Mouse (Mus musculus): ENCODE results near the gene Ankrd44.

The Ankrd44 gene

DNA sequence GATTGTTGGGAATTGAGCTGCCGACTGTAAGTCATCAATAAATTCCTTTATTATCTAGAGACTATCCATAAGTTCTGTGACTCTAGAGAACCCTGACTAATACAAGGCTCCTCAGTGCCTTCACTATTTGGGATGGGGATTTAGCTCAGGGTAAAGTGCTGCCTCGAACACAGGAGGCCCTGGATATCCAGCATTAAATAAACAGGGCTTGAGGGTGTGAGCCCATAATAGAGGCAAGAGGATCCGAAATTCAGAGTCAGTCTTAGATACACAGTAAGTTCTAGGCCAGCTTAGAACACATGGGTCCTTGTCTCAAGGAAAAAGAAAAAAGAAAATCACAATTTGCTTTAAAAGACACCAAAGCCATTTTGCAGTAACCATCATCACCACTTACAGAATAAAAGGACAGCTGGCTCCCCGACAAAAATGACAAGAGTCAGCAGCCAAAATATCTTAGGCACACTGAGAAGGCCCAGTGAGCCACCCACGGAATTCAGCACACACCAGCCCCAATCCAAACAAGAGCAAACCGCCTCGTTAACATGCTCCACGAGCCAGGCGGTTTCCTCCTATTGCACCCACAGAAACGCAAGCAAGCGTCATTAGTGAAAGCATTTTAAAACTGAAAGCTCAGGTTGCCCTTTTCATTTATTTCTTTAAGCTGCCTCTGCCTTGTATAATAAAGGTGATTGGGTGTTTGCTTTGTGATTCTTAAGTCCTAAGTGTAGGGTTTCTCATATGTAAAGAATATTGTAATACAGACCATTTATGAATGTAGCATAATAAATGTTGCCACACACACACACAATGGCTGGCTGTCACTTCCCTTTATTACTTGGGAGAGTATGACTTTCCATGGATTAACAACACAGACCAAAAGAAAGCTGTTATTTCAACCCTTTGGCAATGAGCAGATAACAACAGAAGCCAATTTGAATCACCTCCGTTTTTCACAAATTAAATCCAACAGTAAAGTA lies 29.8 kb downstream of the Ankrd44 start:
- in situ Hi-C loops (cut with MboI, MseI), result no loop called here

DNA sequence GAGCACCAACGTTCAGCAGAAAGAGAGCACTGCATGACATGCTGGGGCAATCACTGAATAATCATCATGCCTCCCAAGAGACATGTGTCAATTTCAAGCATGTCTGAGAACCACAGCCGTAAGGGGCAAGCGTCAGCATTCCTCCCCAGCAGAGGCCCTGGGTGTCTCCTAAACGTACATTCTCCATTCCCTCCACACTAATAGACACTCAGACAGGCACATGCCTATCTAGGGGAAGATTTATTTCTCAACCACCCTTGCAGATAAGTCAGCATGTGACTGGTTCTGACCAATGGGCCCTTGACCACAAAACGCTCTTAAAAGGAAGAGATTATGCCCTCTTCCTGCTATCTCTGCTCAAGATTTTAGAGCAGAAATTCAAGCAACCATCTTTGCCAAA lies 37.7 kb downstream of the Ankrd44 start:
- in situ Hi-C loops (cut with MboI, MseI), result no loop called here

DNA sequence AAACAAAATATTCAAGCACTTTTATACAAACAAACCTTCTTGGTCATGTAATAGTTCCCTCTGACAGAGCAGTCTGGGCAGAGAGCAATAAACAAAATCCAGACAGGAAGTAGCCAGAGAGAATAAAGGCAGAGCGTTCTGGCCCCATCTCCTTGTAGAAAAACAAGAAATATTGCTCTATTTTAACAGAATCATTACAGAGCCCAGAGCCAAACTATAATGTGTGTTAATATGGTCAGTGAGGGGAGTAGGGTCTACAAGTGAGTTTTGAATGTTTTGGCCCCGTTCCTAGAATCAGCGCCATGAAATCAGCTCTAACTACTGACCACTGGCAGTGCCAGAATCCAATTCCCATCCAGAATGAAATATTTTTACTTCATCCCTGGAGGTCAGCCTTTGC lies 38.3 kb downstream of the Ankrd44 start:
- in situ Hi-C loops (cut with MboI, MseI), result no loop called here

DNA sequence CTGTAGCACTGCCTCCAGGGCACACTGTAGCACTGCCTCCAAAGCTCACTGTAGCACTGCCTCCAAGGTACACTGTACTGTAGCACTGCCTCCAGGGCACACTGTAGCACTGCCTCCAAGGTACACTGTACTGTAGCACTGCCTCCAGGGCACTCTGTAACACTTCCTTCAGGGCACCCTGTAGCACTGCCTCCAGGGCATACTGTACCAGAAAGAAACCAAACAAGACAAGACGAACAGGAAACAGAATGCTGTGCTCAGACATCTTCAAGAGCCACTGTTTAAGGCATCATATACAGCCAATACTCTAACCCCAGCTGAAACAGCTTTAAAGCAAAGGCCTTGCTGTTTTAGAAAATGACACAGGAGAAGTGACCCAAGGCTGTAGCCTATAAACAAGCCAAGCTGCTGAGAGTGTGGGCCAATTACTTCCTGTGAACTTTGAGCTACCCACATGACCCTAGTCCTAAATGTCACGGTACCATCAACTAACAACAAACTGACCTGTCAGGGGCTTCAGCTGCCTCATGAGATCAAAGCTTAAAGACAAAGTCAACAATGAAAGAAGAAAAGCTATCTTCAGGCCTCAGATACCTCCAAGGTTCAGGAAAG lies 43.2 kb downstream of the Ankrd44 start:
- in situ Hi-C loops (cut with MboI, MseI), result no loop called here

DNA sequence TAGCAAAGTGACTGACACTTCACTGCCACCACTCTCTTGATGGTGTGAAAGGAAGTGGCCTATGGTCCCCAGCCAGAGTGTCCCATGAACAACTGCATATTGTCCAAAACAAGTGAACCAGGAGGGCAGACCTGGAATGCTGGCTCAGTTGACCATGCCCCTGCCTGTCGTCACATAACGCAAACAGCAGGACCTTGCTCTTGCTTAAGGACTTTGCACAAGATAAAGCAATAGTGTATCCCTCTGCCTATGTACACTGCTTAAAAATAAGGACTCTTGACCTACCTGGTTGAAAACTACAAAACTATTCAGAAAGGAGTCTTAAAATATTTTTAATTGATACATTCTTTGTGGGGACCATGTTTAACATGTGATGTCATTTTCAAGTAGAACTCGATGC lies 44.7 kb downstream of the Ankrd44 start:
- in situ Hi-C loops (cut with MboI, MseI), result no loop called here

DNA sequence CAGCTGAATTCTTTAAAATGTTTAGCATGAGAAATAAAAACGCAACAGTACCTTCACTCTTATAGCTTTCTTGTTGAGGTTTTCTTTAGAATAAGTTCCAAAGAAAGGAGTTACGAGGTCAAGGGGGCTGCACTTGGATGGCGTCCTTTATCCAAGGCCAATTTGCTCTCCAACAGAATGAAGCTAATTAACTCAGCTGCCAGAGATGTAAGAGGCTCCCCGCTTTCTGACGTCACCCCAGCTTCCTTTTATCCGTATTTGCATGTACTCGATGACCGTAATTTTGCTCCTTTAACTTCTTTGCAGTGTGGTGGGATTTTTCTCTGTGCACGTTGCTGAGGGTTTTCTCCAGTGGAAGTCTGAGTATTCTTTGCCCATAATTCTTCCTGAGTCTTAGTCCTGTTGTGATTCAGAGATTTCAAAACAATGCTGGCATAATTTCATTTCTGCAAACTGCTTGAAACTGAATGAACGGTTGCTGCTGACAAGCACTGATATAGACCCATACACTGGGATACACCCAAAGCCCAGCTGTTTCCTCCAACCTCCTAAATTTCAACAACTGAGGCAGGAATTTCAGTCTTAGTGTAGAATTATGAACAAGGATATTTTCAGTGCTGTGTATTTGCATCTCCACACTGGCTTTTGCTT lies 48.6 kb downstream of the Ankrd44 start:
- in situ Hi-C loops (cut with MboI, MseI), result no loop called here

DNA sequence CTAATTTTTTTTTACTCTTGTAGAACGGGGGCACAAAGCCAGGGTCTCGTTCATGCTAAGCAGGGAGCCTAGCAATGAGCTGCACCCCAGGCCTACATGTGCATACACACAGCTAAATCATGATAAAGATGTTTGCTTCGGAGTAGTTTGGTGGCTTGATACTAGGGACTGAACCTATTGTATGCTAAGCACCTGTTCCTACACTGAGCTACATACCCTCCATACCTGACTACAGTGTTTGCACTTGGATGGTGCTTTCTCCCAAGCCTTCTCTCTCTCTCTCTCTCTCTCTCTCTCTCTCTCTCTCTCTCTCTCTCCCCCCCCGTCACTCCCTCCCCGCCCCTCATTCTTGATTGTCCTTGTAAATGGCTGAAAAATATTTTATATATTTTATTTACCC lies 49.2 kb downstream of the Ankrd44 start:
- in situ Hi-C loops (cut with MboI, MseI), result no loop called here

DNA sequence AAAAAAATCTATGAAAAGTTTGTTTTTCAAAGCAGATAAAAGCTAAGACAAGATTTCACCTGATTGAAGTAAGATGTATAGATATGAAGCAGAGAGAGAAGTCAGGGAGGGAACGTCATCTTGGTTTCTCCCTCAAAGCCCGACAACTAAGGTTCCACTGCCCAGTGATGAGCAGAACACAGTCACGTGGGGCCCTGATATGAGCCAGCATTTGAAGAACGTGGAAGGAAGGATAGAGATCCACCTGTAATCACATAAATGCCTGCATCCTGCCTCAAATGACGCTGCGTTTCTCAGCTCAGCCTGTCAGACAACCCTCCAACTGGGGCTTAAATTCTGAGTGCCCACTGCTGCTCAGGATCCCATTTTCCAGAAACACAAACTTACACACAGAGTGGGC lies 52.1 kb downstream of the Ankrd44 start:
- in situ Hi-C loops (cut with MboI, MseI), result no loop called here

DNA sequence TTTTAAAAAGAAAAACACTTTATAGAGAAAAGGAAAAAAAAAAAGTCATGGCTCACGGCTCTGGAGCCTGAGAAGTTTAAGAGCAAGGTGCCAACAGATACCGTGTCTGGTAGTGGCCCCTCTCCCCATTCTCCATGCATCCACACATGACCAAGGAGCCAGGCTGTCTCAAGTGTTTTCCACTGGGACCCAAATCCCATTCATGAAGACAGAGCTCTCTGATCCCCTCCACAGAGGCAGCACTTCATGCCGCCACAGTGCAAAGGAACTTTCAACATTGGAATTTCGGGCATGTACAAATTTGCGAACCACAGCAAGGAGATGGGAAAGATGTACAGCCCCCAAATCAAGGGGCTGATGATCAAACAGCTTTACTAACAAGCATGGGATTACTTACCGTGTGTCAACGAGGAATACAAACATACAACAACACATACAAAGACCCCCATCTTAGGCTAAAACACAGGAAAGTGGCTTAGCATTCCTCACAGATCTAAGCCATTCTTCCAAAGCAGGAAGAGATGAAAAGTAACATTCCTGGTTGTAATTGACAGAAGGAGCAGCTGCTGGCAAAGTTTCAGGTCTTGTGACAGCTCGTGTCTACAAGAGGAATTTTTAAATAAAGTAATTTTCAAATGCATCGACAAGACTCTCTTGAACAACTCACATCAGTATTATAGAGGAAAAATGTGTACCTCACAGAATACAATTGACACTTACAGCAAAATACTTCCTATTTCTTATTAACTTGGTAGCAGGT lies 53.1 kb downstream of the Ankrd44 start:
- in situ Hi-C loops (cut with MboI, MseI), result no loop called here

DNA sequence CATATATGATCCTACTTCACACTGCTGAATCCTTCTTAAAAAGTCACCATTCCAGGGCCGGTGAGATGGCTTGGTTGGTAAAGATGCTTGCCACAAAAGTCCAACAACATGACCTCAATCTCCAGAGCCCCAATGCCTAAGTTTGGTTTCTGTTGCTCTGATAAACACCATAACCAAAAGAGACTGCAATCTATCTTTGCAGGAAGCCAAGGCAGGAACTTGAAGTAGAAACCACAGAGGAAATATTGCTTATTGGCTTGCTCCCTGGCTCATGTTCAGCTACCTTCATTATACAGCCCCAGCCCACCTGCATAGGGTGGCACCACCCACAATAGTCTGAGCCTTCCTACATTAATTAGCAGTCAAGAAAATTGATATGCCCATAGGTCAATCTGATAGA lies 54.9 kb downstream of the Ankrd44 start:
- in situ Hi-C loops (cut with MboI, MseI), result no loop called here

DNA sequence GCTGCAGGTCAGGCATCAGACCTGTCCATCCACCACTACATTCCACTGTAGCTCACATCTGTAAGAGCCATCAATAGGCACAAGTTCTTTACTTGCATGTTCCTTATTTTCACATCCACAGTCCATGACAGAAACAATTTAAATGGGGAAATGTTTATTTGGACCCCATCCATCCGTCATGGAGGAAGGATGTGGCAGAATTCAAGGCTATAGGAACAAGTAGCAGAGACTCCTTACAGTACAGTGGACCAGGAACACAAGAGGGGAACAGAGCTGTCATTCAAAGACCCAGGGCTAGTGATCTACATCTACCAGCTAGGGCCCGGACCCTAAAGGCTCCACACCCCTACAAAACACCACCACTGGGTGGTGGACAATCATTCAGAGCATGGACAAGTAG lies 55.6 kb downstream of the Ankrd44 start:
- in situ Hi-C loops (cut with MboI, MseI), result no loop called here

DNA sequence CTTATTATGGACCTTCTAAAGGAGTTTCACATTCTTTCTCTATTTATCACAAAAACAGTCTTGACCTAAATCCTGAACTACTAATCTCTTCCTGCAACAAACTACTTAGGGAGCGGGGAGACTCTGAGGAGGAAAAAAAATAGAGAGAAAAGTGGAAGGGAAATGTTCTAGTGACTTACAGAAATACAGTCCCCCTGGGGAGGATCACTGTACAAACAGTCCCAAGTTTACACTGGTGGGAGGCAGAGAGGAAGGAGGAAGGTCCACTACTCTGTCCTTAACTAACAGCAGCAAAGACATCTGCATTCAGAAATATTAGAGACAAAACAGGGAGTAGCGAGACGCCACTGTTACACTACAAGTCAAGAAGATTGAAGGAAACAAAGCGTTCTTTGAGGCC lies 59.0 kb downstream of the Ankrd44 start:
- in situ Hi-C loops (cut with MboI, MseI), result loop anchor here (5.0 kb wide), 2 partner anchors 35 to 40 kb away; no protein-coding TSS in a partner anchor

DNA sequence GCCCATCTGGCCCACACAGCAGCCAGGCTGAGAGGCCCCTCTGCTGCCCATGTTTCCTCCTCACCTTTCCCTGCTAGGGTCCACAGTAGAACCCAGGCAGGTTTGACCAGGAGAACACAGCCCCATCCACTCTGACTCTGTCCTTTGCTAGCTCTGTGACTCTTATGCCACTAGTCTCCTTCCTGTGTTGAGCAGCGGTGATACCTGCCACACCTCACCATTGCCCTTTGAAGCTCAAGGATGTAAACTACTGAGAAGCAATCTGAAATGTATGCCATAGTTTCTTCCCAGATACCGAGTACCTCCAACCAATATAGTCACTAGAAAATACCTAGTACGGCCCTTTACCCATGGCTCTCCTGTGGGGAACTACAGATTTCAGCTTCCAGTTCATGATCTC lies 60.1 kb downstream of the Ankrd44 start:
- in situ Hi-C loops (cut with MboI, MseI), result loop anchor here (5.0 kb wide), 2 partner anchors 36 to 39 kb away; no protein-coding TSS in a partner anchor

DNA sequence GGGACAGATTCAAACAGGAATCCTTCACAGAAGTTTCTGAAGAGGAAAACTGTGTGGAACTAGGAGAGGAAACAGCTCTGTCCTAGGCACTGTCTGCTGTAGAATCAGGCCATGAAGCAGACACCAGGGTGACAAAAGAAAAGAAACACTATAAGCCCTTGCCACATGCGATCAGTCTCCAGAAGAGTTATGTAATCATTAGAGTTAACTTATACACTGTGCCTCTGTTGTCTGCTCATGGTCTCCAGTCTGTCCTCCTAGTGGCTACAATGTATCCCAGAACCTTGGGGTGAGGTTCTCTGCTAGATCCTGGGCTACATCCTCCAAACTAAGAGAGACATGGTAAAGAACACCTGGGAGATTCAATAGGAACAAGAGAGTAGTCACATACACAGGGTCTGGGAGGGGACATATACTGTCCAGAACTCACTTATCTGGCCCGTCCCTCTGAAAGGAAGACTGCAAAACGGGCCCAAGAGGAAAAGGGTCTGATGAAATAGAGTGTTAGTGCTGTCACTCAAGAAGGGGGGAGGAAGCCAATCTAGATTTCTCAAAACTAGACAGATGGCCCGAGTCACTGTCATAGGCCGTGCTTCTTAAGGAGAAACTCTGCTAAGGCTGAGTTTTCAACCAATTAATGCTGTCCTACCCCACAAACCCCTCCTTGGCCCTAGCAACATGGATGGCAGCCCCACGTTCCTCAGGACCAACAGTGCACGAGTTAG lies 61.1 kb downstream of the Ankrd44 start:
- in situ Hi-C loops (cut with MboI, MseI), result loop anchor here (5.0 kb wide), 2 partner anchors 37 to 38 kb away; no protein-coding TSS in a partner anchor

DNA sequence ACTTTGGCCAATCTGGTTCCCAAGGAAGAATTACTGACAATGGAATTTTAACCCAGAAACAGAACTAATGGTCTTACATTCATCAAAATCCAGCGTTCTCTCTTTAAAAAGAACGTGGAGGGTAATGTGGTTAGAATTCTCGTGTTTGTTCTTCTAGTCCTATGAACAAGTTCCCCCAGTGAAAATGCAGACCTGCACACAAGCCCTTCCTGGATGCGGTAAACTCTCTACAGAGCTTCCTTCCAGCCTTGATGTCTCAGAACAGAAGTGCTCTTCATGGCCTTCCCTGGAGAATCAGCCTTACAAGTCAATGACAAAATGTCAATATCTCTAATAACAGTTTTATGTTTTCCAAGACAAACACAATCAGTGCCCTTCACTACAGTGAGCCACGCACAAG lies 65.8 kb downstream of the Ankrd44 start:
- in situ Hi-C loops (cut with MboI, MseI), result no loop called here

DNA sequence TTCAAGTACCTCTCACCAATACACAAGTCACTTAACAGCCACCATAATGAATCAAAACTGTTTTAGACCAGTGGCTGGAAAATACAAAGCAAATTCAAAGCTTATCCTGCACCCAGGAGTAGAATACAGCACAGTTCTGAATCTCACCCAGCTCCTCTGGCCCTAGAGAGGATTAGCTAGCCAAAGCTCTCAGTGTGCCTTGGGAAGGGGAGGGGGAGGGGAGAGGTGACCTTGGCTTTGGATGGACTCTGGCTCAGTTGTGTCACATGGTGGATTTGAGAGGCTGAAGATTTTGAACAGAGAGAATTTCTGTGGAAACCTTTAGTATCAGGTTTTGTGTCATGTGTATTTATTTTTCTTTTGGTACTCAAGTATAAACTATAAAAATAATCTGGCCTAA lies 66.3 kb downstream of the Ankrd44 start:
- in situ Hi-C loops (cut with MboI, MseI), result no loop called here

DNA sequence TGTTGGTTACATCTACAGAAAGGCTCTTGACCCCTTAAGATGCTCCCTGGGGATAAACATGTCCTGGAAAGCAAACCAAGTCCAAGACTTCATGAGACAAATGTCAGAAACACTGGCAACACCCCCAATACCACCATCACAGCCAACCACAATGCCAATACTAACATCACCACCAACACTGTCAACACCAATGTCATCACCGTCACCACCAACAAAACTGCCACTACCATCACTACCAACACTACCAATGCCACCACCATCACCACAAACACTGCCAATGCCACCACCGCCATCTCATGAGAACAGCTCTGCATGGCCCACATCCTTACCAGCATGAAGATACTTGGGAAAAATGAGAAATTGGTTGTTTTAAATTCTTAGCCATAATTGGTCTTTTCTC lies 67.3 kb downstream of the Ankrd44 start:
- in situ Hi-C loops (cut with MboI, MseI), result no loop called here

DNA sequence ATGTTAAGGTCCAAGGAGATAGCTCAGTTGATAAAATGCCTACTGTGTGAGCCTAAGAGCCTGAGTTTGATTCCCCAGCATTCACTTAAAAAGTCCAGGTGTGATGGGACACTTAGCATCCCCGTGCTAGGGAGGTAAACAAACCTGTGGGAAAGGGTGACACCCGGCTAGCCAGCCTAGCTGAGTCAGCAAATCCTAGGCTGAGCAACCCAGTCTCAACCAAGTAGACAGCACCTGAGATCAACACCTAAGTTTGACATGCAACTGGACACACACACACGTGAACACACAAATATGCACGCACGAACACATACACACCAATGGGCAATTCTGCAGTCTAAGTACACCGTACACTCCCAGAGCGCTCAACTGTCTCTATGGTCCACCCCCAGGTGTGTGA lies 69.7 kb downstream of the Ankrd44 start:
- in situ Hi-C loops (cut with MboI, MseI), result no loop called here

DNA sequence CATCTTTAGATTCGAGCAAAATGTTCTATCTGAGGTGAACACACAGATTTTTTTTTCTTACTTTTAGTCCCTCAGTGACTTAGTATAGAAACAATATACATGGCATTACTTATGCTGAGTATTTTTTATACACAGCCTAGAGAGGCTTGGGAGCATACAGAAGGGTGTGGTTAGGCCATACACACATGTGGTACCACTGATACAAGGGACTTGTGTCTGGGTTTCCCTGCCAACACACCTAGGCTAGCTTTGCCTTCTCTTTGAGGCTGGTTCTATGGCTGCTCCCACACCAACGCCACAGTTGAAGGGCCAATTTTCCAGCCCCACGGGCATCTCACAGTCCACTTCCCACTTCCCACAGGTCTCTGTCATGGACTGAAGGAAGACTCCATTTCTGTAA lies 70.2 kb downstream of the Ankrd44 start:
- in situ Hi-C loops (cut with MboI, MseI), result no loop called here

DNA sequence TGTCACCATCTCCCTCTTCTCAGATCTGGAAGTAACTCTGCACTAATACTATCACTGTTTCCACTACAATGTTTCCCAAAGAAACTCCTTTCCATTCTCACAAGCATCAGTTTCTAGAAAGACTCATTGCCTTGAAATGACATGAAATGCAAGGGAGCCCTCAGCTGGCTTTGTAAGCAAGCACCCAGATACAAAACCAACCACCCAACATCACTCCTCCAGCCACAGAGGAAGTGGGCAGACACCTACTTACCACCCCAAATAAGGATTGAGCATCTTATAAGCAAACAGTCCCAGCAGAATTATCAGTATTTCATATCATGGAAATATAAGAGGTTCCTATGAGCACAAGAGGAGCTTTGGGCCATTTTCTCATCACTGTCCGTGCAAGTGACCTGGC lies 71.8 kb downstream of the Ankrd44 start:
- in situ Hi-C loops (cut with MboI, MseI), result no loop called here

All from T-helper 2 cell (primary cell).